Mouse (Mus musculus) embryonic facial prominence, embryonic 12.5 days (tissue): ENCODE measurements around the gene Nedd4. TPM values are rescaled to one million over a fixed set of nuclear protein-coding genes. Genes with fewer than 3 reads are reported as not detected.
"Not testable (repeated sequence)": the region's sequence is repeated elsewhere in the genome, so short reads cannot be mapped to it uniquely, and the experiment has no call there.

Source experiments
- ATAC-seq: fragments of 200-750 bp; cut with Nextera tagmentation; 2 replicates; pipeline ENCODE4 v1.8.0; 2017; ENCODE audit not compliant: insufficient number of reproducible peaks, insufficient read depth, low FRiP score, low TSS enrichment
- H3K27ac ChIP-seq: fragments of 300-500 bp; sonication (generic); 2 replicates; pipeline ENCODE4 v1.5.1; 2016; ENCODE audit warnings: mild to moderate bottlenecking
- H3K27me3 ChIP-seq: fragments of 300-500 bp; sonication (generic); 2 replicates; pipeline ENCODE4 v1.6.1; 2016; ENCODE audit warnings: mild to moderate bottlenecking, moderate library complexity
- H3K36me3 ChIP-seq: fragments of 300-500 bp; sonication (generic); 2 replicates; pipeline ENCODE4 v1.6.1; 2016; ENCODE audit warnings: mild to moderate bottlenecking
- H3K4me1 ChIP-seq: fragments of 300-500 bp; sonication (generic); 2 replicates; pipeline ENCODE4 v1.6.1; 2016
- H3K4me2 ChIP-seq: fragments of 300-500 bp; sonication (generic); replicated peaks from 2 replicates; pipeline ENCODE4 v1.6.1; 2016; ENCODE audit warnings: mild to moderate bottlenecking, moderate library complexity
- H3K4me3 ChIP-seq: fragments of 300-500 bp; sonication (generic); 2 replicates; pipeline ENCODE4 v1.5.1; 2016; ENCODE audit warnings: mild to moderate bottlenecking
- H3K9ac ChIP-seq: fragments of 300-500 bp; sonication (generic); 2 replicates; pipeline ENCODE4 v1.6.1; 2016; ENCODE audit warnings: mild to moderate bottlenecking, moderate library complexity
- H3K9me3 ChIP-seq: fragments of 300-500 bp; sonication (generic); 2 replicates; pipeline ENCODE4 v1.6.1; 2016; ENCODE audit warnings: mild to moderate bottlenecking, moderate library complexity
- WGBS: fragments of 180-500 bp; shearing (Covaris S2); methylation state at CpG from one replicate; pipeline ENCODE4 v1.1.7; 2016; 5-methylcytosine and 5-hydroxymethylcytosine counted together
- polyA plus RNA-seq: library from polyadenylated mRNA; unstranded; fragments of >200 nt; fragmentation: Nextera tagmentation; extraction: Ambion mirVana; gene quantifications from 2 replicates; pipeline ENCODE4 v1.2.1, GENCODE M21; 2016

The Nedd4 gene
- polyA plus RNA-seq, 1 experiment from 2014 or later = 756 TPM

- 0 out of 2 replicates have a peak overlapping the region, but pooled peaks have one; percentile 99 for H3K9ac ChIP-seq
- no peak for ATAC-seq
- 45% methylated on average over 7 of the region's 7 CpGs for WGBS
- H3K4me3 ChIP-seq = peak overlapping the region; percentile 92
- 0 out of 2 replicates have a peak overlapping the region, but pooled peaks have one; percentile 26 for H3K27ac ChIP-seq
- H3K36me3 ChIP-seq = peaks cover 46% of the 10 kb centered on the region
- peak overlapping the region; percentile 96 for H3K4me2 ChIP-seq
- H3K4me1 ChIP-seq = peaks cover 39% of the 10 kb centered on the region
- no peaks in the 10 kb centered on the region for H3K9me3 ChIP-seq
- no peaks in the 10 kb centered on the region for H3K27me3 ChIP-seq
These were observed 3.4 kb downstream of the Nedd4 start for GRCm38 (mm10) chr9:72665517-72665916.

GRCm38 (mm10) chr9:72666352-72667021 is 4.3 kb downstream of the Nedd4 start:
- H3K27ac ChIP-seq, H3K4me3 ChIP-seq, ATAC-seq, H3K9ac ChIP-seq, H3K4me2 ChIP-seq, H3K9me3 ChIP-seq, H3K27me3 ChIP-seq: not testable (repeated sequence)
- 78% methylated on average over 6 of the region's 8 CpGs for WGBS
- peaks cover 36% of the 10 kb centered on the region for H3K4me1 ChIP-seq
- peaks cover 51% of the 10 kb centered on the region for H3K36me3 ChIP-seq

- no peaks in the 10 kb centered on the region for H3K27me3 ChIP-seq
- ATAC-seq = no peak
- no peak overlapping the region for H3K9ac ChIP-seq
- no peak overlapping the region for H3K27ac ChIP-seq
- H3K9me3 ChIP-seq = no peaks in the 10 kb centered on the region
- 81% methylated on average over 3 of the region's 3 CpGs for whole genome bisulfite sequencing
- H3K4me3 ChIP-seq = no peak overlapping the region
- H3K4me2 ChIP-seq = no peak overlapping the region
- peaks cover 36% of the 10 kb centered on the region for H3K4me1 ChIP-seq
- peaks cover 56% of the 10 kb centered on the region for H3K36me3 ChIP-seq
These were observed 5.0 kb downstream of the Nedd4 start for GRCm38 (mm10) chr9:72667126-72667525.

DNA sequence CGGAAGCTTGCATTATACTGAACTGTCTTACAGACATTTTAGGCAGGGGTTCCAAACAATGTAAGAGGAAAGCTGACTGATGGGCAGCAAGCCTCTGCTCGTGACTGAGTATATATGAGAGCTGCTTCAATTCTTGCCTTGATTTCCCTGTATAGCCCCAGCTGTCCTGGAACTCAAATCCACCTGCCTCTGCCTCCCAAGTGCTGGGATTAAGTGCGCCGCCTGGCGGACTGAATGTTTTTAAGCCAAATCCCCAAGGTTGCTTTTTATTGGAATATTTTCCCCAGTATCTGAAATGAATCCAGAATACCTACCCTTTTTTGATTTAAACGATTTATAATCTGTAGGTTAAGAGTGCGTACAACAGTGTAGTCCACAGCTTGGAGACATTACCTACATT is 7.2 kb downstream of the Nedd4 start:
- Histone ChIP-seq H3K27ac (no peak overlapping the region), H3K4me1 (peaks cover 29% of the 10 kb centered on the region), H3K4me3 (no peak overlapping the region), H3K9ac (no peak overlapping the region), H3K9me3 (no peaks in the 10 kb centered on the region), H3K4me2 (no peak overlapping the region), H3K27me3 (no peaks in the 10 kb centered on the region), H3K36me3 (peaks cover 73% of the 10 kb centered on the region)
- ATAC-seq = no peak
- 83% methylated on average over 7 of the region's 7 CpGs for WGBS

- no peak for ATAC-seq
These were observed 10.2 kb downstream of the Nedd4 start for GRCm38 (mm10) chr9:72672361-72672760.

GRCm38 (mm10) chr9:72674957-72675744 is 13.0 kb downstream of the Nedd4 start:
- no peak overlapping the region for H3K4me2 ChIP-seq
- 91% methylated on average over 6 of the region's 6 CpGs for WGBS
- no peaks in the 10 kb centered on the region for H3K9me3 ChIP-seq
- no peaks in the 10 kb centered on the region for H3K4me1 ChIP-seq
- H3K9ac ChIP-seq = no peak overlapping the region
- no peaks in the 10 kb centered on the region for H3K27me3 ChIP-seq
- ATAC-seq = no peak
- peaks cover 80% of the 10 kb centered on the region for H3K36me3 ChIP-seq
- H3K4me3 ChIP-seq = no peak overlapping the region
- no peak overlapping the region for H3K27ac ChIP-seq

More at GRCm38 (mm10) chr9:72672361-72672760, 10.2 kb downstream of the Nedd4 start:
- no peak overlapping the region for H3K4me2 ChIP-seq
- no peak overlapping the region for H3K4me3 ChIP-seq
- 42% methylated on average over 2 of the region's 2 CpGs for WGBS
- H3K9ac ChIP-seq = no peak overlapping the region
- no peak overlapping the region for H3K27ac ChIP-seq
- no peaks in the 10 kb centered on the region for H3K27me3 ChIP-seq
- H3K9me3 ChIP-seq = no peaks in the 10 kb centered on the region
- H3K36me3 ChIP-seq = peaks cover 78% of the 10 kb centered on the region
- H3K4me1 ChIP-seq = peaks cover 8% of the 10 kb centered on the region; the same call in 1 of the 2 replicates

GRCm38 (mm10) chr9:72675745-72676200 is 13.6 kb downstream of the Nedd4 start:
- ATAC-seq = no peak
- Histone ChIP-seq H3K4me3 (no peak overlapping the region), H3K9ac (no peak overlapping the region), H3K27me3 (no peaks in the 10 kb centered on the region), H3K4me1 (no peaks in the 10 kb centered on the region), H3K9me3 (no peaks in the 10 kb centered on the region), H3K4me2 (no peak overlapping the region), H3K27ac (no peak overlapping the region), H3K36me3 (peaks cover 77% of the 10 kb centered on the region)
- 90% methylated on average over 3 of the region's 3 CpGs for WGBS

- Histone ChIP-seq H3K4me2 (no peak overlapping the region), H3K4me1 (no peaks in the 10 kb centered on the region), H3K36me3 (peaks cover 78% of the 10 kb centered on the region), H3K4me3 (no peak overlapping the region), H3K27me3 (no peaks in the 10 kb centered on the region), H3K27ac (no peak overlapping the region), H3K9me3 (no peaks in the 10 kb centered on the region), H3K9ac (no peak overlapping the region)
- ATAC-seq = no peak
- WGBS = 95% methylated on average over 5 of the region's 5 CpGs
These were observed 15.5 kb downstream of the Nedd4 start for GRCm38 (mm10) chr9:72677659-72678058.

GRCm38 (mm10) chr9:72678771-72679170 is 16.6 kb downstream of the Nedd4 start:
- Histone ChIP-seq H3K4me1 (no peaks in the 10 kb centered on the region), H3K27ac (no peak overlapping the region), H3K9ac (no peak overlapping the region), H3K4me2 (no peak overlapping the region), H3K4me3 (no peak overlapping the region), H3K27me3 (no peaks in the 10 kb centered on the region), H3K36me3 (peaks cover 74% of the 10 kb centered on the region), H3K9me3 (no peaks in the 10 kb centered on the region)
- WGBS = 83% methylated on average over 4 of the region's 4 CpGs
- ATAC-seq = no peak

GRCm38 (mm10) chr9:72681652-72682228 is 19.6 kb downstream of the Nedd4 start:
- H3K4me1 ChIP-seq = no peaks in the 10 kb centered on the region
- no peak overlapping the region for H3K4me3 ChIP-seq
- H3K4me2 ChIP-seq = no peak overlapping the region
- no peaks in the 10 kb centered on the region for H3K9me3 ChIP-seq
- 94% methylated on average over 8 of the region's 8 CpGs for WGBS
- no peak overlapping the region for H3K27ac ChIP-seq
- no peak overlapping the region for H3K9ac ChIP-seq
- H3K27me3 ChIP-seq = no peaks in the 10 kb centered on the region
- ATAC-seq = no peak
- H3K36me3 ChIP-seq = peaks cover 71% of the 10 kb centered on the region

DNA sequence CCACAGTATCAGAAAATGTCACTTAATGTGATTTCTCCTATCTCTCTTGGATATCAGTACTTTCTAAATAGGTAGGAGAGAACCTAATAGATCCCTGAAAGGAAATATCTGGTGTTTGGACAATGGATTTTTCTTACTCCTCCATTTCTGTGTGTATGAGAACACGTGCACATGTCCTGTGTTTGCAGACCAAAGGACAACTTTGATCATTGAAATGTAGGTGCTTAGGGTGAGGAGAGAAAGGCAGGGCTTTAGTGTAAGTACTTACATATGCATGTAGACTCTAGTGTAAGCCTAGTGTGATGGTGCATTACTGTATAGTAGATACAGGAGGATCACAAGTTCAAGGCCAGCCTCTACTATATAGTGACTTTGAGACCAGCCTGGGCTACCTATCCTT is 21.1 kb downstream of the Nedd4 start:
- H3K9ac ChIP-seq = no peak overlapping the region

More for the DNA sequence above, 21.1 kb downstream of the Nedd4 start:
- Histone ChIP-seq H3K27ac (no peak overlapping the region), H3K9me3 (no peaks in the 10 kb centered on the region), H3K36me3 (peaks cover 74% of the 10 kb centered on the region), H3K4me1 (no peaks in the 10 kb centered on the region), H3K4me2 (no peak overlapping the region), H3K4me3 (no peak overlapping the region), H3K27me3 (no peaks in the 10 kb centered on the region)
- 82% methylated on average over 1 of the region's 1 CpGs for WGBS
- no peak for ATAC-seq
